Mouse (Mus musculus): ENCODE data around the gene Tmem222. TPM values are rescaled to one million over a fixed set of nuclear protein-coding genes. Genes with fewer than 3 reads are reported as not detected.
A peak's percentile ranks its signal among the peaks of the same experiment; 100 is the strongest.

Gene Tmem222
- polyA plus RNA-seq, 1 experiment from 2014 or later: 103 TPM

GRCm38 (mm10) chr4:133247072-133247471, 30.5 kb downstream of the Tmem222 start:
- Histone ChIP-seq H3K4me2 (replicated peaks) (no peak overlapping the region), H3K4me1 (replicated peaks) (peaks cover 15% of the 10 kb centered on the region), H3K27ac (no peak overlapping the region), H3K36me3 (no peaks in the 10 kb centered on the region), H3K9ac (replicated peaks) (no peak overlapping the region), H3K27me3 (peaks cover 97% of the 10 kb centered on the region), H3K4me3 (replicated peaks) (no peak overlapping the region), H3K9me3 (no peaks in the 10 kb centered on the region)
- WGBS: 22% methylated on average over 15 of the region's 15 CpGs
- no peak for ATAC-seq

- H3K27ac ChIP-seq: no peak overlapping the region
- peaks cover 15% of the 10 kb centered on the region for H3K4me1 ChIP-seq (replicated peaks)
- H3K9ac ChIP-seq (replicated peaks): no peak overlapping the region
- no peaks in the 10 kb centered on the region for H3K36me3 ChIP-seq
- ATAC-seq: no peak
- no peak overlapping the region for H3K4me3 ChIP-seq (replicated peaks)
- H3K4me2 ChIP-seq (replicated peaks): no peak overlapping the region
- 94% methylated on average over 1 of the region's 1 CpGs for WGBS
- H3K9me3 ChIP-seq: no peaks in the 10 kb centered on the region
- H3K27me3 ChIP-seq: peaks cover 96% of the 10 kb centered on the region
These were observed 33.3 kb downstream of the Tmem222 start for GRCm38 (mm10) chr4:133244289-133244688.

- H3K4me2 ChIP-seq (replicated peaks): no peak overlapping the region
- H3K9me3 ChIP-seq: no peaks in the 10 kb centered on the region
- H3K27me3 ChIP-seq: peaks cover 97% of the 10 kb centered on the region
- H3K4me1 ChIP-seq (replicated peaks): peaks cover 15% of the 10 kb centered on the region
- no peak overlapping the region for H3K27ac ChIP-seq
- H3K4me3 ChIP-seq (replicated peaks): no peak overlapping the region
- ATAC-seq: no peak
- H3K9ac ChIP-seq (replicated peaks): no peak overlapping the region
- H3K36me3 ChIP-seq: no peaks in the 10 kb centered on the region
- WGBS: 66% methylated on average over 12 of the region's 13 CpGs
These were observed 34.1 kb downstream of the Tmem222 start for GRCm38 (mm10) chr4:133243538-133243937.

- no peak for ATAC-seq
- Histone ChIP-seq H3K4me3 (replicated peaks) (no peak overlapping the region), H3K4me1 (replicated peaks) (peaks cover 15% of the 10 kb centered on the region), H3K27ac (no peak overlapping the region), H3K9ac (replicated peaks) (no peak overlapping the region), H3K4me2 (replicated peaks) (no peak overlapping the region), H3K36me3 (no peaks in the 10 kb centered on the region), H3K9me3 (no peaks in the 10 kb centered on the region), H3K27me3 (peaks cover 88% of the 10 kb centered on the region)
- 64% methylated on average over 9 of the region's 9 CpGs for WGBS
These were observed 34.9 kb downstream of the Tmem222 start for GRCm38 (mm10) chr4:133242710-133243109.

GRCm38 (mm10) chr4:133241910-133242309, 35.7 kb downstream of the Tmem222 start:
- Histone ChIP-seq H3K4me1 (replicated peaks) (peaks cover 15% of the 10 kb centered on the region), H3K36me3 (no peaks in the 10 kb centered on the region), H3K9ac (replicated peaks) (no peak overlapping the region), H3K4me3 (replicated peaks) (peak overlapping the region; percentile 50), H3K27me3 (peaks cover 80% of the 10 kb centered on the region), H3K9me3 (no peaks in the 10 kb centered on the region), H3K4me2 (replicated peaks) (peak overlapping the region; percentile 81), H3K27ac (no peak overlapping the region)
- ATAC-seq: 0 out of 2 replicates have a peak, but pooled peaks have one; percentile 3
- WGBS: 38% methylated on average over 11 of the region's 11 CpGs

GRCm38 (mm10) chr4:133240934-133241908, 36.4 kb downstream of the Tmem222 start:
- Histone ChIP-seq H3K9ac (replicated peaks) (peak overlapping the region; percentile 64), H3K36me3 (no peaks in the 10 kb centered on the region), H3K4me3 (replicated peaks) (peak overlapping the region; percentile 50), H3K27ac (no peak overlapping the region), H3K4me1 (replicated peaks) (peaks cover 15% of the 10 kb centered on the region), H3K27me3 (peaks cover 78% of the 10 kb centered on the region), H3K9me3 (no peaks in the 10 kb centered on the region), H3K4me2 (replicated peaks) (peak overlapping the region; percentile 81)
- under 1% methylated on average over 73 of the region's 78 CpGs for WGBS
- peak; percentile 94 for ATAC-seq

- Histone ChIP-seq H3K9me3 (no peaks in the 10 kb centered on the region), H3K27me3 (peaks cover 71% of the 10 kb centered on the region), H3K4me1 (replicated peaks) (peaks cover 15% of the 10 kb centered on the region), H3K36me3 (no peaks in the 10 kb centered on the region), H3K4me2 (replicated peaks) (peak within 1 kb of the TSS; percentile 81), H3K27ac (no peak within 1 kb of the TSS), H3K4me3 (replicated peaks) (peak within 1 kb of the TSS; percentile 50), H3K9ac (replicated peaks) (peak within 1 kb of the TSS; percentile 64)
- WGBS: 3% methylated on average over 16 of the region's 16 CpGs
- ATAC-seq: peak; percentile 31
These were observed 37.1 kb downstream of the Tmem222 start, which contains the start of gene Map3k6 for GRCm38 (mm10) chr4:133240490-133240921. Gene Map3k6 (plus strand): TSS chr4:133240818.

- no peak overlapping the region for H3K4me2 ChIP-seq (replicated peaks)
- no peak overlapping the region for H3K27ac ChIP-seq
- 90% methylated on average over 4 of the region's 4 CpGs for WGBS
- ATAC-seq: no peak
- H3K36me3 ChIP-seq: no peaks in the 10 kb centered on the region
- H3K4me3 ChIP-seq (replicated peaks): no peak overlapping the region
- H3K27me3 ChIP-seq: peaks cover 46% of the 10 kb centered on the region
- peaks cover 15% of the 10 kb centered on the region for H3K4me1 ChIP-seq (replicated peaks)
- H3K9me3 ChIP-seq: no peaks in the 10 kb centered on the region
- no peak overlapping the region for H3K9ac ChIP-seq (replicated peaks)
These were observed 39.7 kb downstream of the Tmem222 start for GRCm38 (mm10) chr4:133237911-133238310.

GRCm38 (mm10) chr4:133235415-133235814, 42.2 kb downstream of the Tmem222 start:
- no peak for ATAC-seq
- Histone ChIP-seq H3K9ac (replicated peaks) (no peak overlapping the region), H3K4me2 (replicated peaks) (no peak overlapping the region), H3K4me3 (replicated peaks) (no peak overlapping the region), H3K27ac (no peak overlapping the region), H3K27me3 (peaks cover 22% of the 10 kb centered on the region), H3K4me1 (replicated peaks) (peaks cover 2% of the 10 kb centered on the region; the same call in 1 of the 2 replicates), H3K36me3 (no peaks in the 10 kb centered on the region), H3K9me3 (no peaks in the 10 kb centered on the region)
- 78% methylated on average over 5 of the region's 5 CpGs for WGBS

GRCm38 (mm10) chr4:133234771-133235170, 42.8 kb downstream of the Tmem222 start:
- Histone ChIP-seq H3K4me3 (replicated peaks) (no peak overlapping the region), H3K36me3 (no peaks in the 10 kb centered on the region), H3K27me3 (peaks cover 16% of the 10 kb centered on the region), H3K27ac (no peak overlapping the region), H3K4me2 (replicated peaks) (no peak overlapping the region), H3K9ac (replicated peaks) (no peak overlapping the region), H3K9me3 (no peaks in the 10 kb centered on the region), H3K4me1 (replicated peaks) (peaks cover 3% of the 10 kb centered on the region; the same call in 1 of the 2 replicates)
- ATAC-seq: no peak
- WGBS: 66% methylated on average over 5 of the region's 5 CpGs

GRCm38 (mm10) chr4:133233285-133233976, 44.2 kb downstream of the Tmem222 start:
- ATAC-seq: no peak
- no peak overlapping the region for H3K4me3 ChIP-seq (replicated peaks)
- H3K27me3 ChIP-seq: peaks cover 4% of the 10 kb centered on the region; the same call in 1 of the 2 replicates
- no peak overlapping the region for H3K9ac ChIP-seq (replicated peaks)
- H3K9me3 ChIP-seq: no peaks in the 10 kb centered on the region
- peaks cover 5% of the 10 kb centered on the region; the same call in 1 of the 2 replicates for H3K4me1 ChIP-seq (replicated peaks)
- H3K36me3 ChIP-seq: no peaks in the 10 kb centered on the region
- no peak overlapping the region for H3K4me2 ChIP-seq (replicated peaks)
- 39% methylated on average over 10 of the region's 10 CpGs for WGBS
- H3K27ac ChIP-seq: no peak overlapping the region

- Histone ChIP-seq H3K9me3 (no peaks in the 10 kb centered on the region), H3K27me3 (no peaks in the 10 kb centered on the region), H3K4me3 (replicated peaks) (no peak overlapping the region), H3K9ac (replicated peaks) (no peak overlapping the region), H3K4me1 (replicated peaks) (peaks cover 5% of the 10 kb centered on the region; the same call in 1 of the 2 replicates), H3K4me2 (replicated peaks) (no peak overlapping the region), H3K27ac (no peak overlapping the region), H3K36me3 (no peaks in the 10 kb centered on the region)
- ATAC-seq: no peak
- 64% methylated on average over 8 of the region's 8 CpGs for whole genome bisulfite sequencing
These were observed 48.0 kb downstream of the Tmem222 start for GRCm38 (mm10) chr4:133229582-133229981.

All from midbrain, embryonic 13.5 days (tissue).